Mouse (Mus musculus): Measurements from ENCODE around the gene Llgl2. TPM values are rescaled to one million over a fixed set of nuclear protein-coding genes. Genes with fewer than 3 reads are reported as not detected.
A peak's percentile ranks its signal among the peaks of the same experiment; 100 is the strongest.
"Not testable (repeated sequence)": the region's sequence is repeated elsewhere in the genome, so short reads cannot be mapped to it uniquely, and the experiment has no call there.

The Llgl2 gene
- polyA plus RNA-seq, 1 experiment = 4.0 TPM

- Histone ChIP-seq H3K27ac (replicated peaks; ENCODE audit: low read depth, low read length) (no peak overlapping the region), H3K4me3 (ENCODE audit: insufficient read depth, low read depth, low read length) (no peak overlapping the region), H3K4me1 (ENCODE audit: control insufficient read depth, insufficient read depth, insufficient read length, low read length) (no peaks in the 10 kb centered on the region)
Observed at GRCm38 (mm10) chr11:115836656-115837395, 13.0 kb downstream of the Llgl2 start.

DNA sequence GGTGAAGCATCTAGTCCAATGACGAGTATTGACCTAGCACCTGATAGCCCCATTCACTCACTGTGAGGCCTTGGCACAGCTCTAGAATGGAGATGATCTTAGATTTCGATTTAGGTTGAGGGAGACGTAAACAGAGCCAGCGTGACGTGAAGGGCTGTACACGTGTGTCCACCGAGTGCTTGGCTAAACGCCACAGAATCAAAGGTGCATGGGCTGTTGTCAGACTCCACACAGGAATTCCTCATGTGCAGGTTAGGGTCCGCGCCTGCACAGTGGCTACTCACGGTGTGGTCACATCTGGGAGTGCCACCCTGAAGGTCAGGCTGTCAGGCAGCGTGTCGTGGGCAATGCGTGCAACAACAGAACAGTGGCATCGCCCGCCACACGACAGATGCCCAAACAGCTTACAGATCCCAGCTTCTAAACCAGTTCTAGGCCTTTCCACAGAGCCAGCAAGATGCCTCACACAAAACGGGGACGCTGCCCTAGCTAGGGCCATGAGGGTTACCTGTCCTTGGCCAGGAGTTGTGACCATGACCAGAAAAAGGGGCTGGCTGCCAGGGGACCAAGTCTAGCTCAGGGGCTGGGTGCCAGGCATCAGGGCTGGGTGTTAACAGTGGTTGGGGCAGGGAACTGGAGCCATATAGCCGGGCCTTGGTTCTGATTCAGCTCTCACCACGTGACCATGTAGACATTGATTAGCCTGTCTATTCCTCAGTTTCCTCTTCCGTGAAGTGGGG is 13.9 kb downstream of the Llgl2 start:
- Histone ChIP-seq H3K4me1 (ENCODE audit: control insufficient read depth, insufficient read depth, insufficient read length, low read length) (no peaks in the 10 kb centered on the region), H3K4me3 (ENCODE audit: insufficient read depth, low read depth, low read length) (no peak overlapping the region), H3K27ac (replicated peaks; ENCODE audit: low read depth, low read length) (no peak overlapping the region)

DNA sequence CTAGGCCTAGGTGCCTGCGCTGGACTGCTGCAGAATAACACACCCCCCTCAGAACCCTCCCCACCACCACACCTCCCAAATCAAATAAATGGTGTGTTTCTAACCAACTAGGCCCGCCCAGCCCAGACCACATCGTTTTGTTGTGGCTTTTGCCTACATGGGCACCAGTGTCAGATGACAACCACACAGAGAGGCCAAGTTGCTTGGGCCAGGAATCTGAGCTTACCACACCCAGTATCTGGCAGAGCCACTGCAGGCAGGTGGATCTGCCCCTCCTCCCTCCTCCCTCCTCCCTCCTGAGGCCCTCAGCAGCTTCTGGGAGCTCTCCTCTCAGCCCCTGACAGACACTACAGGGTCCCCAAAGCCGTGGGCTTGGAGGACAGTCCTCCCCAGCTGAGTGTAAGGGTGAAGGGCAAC is 15.1 kb downstream of the Llgl2 start:
- no peaks in the 10 kb centered on the region for H3K4me1 ChIP-seq (ENCODE audit: control insufficient read depth, insufficient read depth, insufficient read length, low read length)
- no peak overlapping the region for H3K4me3 ChIP-seq (ENCODE audit: insufficient read depth, low read depth, low read length)
- no peak overlapping the region for H3K27ac ChIP-seq (replicated peaks; ENCODE audit: low read depth, low read length)

- Histone ChIP-seq H3K27ac (replicated peaks; ENCODE audit: low read depth, low read length) (no peak overlapping the region), H3K4me1 (ENCODE audit: control insufficient read depth, insufficient read depth, insufficient read length, low read length) (no peaks in the 10 kb centered on the region)
Observed at GRCm38 (mm10) chr11:115839732-115840131, 15.9 kb downstream of the Llgl2 start.

GRCm38 (mm10) chr11:115841044-115841443 is 17.2 kb downstream of the Llgl2 start:
- H3K4me3 ChIP-seq (ENCODE audit: insufficient read depth, low read depth, low read length) = no peak overlapping the region
- H3K4me1 ChIP-seq (ENCODE audit: control insufficient read depth, insufficient read depth, insufficient read length, low read length) = no peaks in the 10 kb centered on the region
- no peak overlapping the region for H3K27ac ChIP-seq (replicated peaks; ENCODE audit: low read depth, low read length)

More at GRCm38 (mm10) chr11:115839732-115840131, 15.9 kb downstream of the Llgl2 start:
- H3K4me3 ChIP-seq (ENCODE audit: insufficient read depth, low read depth, low read length) = no peak overlapping the region

DNA sequence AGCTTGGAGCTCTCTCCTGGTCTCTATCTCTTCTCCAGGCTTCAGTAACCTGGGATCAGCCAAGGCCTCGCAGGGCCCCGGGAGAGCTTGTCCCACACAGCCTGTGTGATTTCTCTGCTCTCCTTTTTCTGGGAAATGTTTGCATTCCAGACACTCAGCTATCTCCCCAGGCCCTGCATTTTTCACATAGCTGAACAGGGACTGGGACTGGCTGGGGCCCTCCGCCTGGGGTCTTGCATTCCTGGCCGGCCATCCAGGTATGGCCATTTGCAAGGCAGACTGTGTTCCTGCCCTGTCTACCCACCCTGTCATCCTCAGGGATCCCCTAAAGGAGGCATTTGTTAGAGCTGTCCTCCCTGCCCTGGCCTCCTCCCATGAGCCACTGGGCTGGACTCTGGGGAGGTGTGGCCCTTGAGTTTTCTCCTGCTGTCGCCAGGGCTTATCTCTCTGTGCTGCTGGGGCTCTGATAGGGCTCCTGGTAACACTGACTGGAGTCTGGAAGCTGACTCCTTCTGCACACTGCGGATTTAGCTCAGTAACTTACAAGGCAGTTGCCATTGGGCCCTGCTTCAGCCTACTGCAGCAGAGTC is 18.2 kb downstream of the Llgl2 start:
- no peak overlapping the region for H3K27ac ChIP-seq (replicated peaks; ENCODE audit: low read depth, low read length)
- H3K4me1 ChIP-seq (ENCODE audit: control insufficient read depth, insufficient read depth, insufficient read length, low read length) = no peaks in the 10 kb centered on the region
- H3K4me3 ChIP-seq (ENCODE audit: insufficient read depth, low read depth, low read length) = no peak overlapping the region

- Histone ChIP-seq H3K4me1 (ENCODE audit: control insufficient read depth, insufficient read depth, insufficient read length, low read length) (no peaks in the 10 kb centered on the region), H3K27ac (replicated peaks; ENCODE audit: low read depth, low read length) (no peak overlapping the region), H3K4me3 (ENCODE audit: insufficient read depth, low read depth, low read length) (no peak overlapping the region)
Observed at GRCm38 (mm10) chr11:115843141-115843890, 19.5 kb downstream of the Llgl2 start.

- no peak overlapping the region for H3K4me3 ChIP-seq (ENCODE audit: insufficient read depth, low read depth, low read length)
- no peaks in the 10 kb centered on the region for H3K4me1 ChIP-seq (ENCODE audit: control insufficient read depth, insufficient read depth, insufficient read length, low read length)
- H3K27ac ChIP-seq (replicated peaks; ENCODE audit: low read depth, low read length) = no peak overlapping the region
Observed at GRCm38 (mm10) chr11:115843891-115844239, 20.0 kb downstream of the Llgl2 start.

GRCm38 (mm10) chr11:115844240-115844639 is 20.4 kb downstream of the Llgl2 start:
- H3K4me3 ChIP-seq (ENCODE audit: insufficient read depth, low read depth, low read length) = no peak overlapping the region
- H3K4me1 ChIP-seq (ENCODE audit: control insufficient read depth, insufficient read depth, insufficient read length, low read length) = no peaks in the 10 kb centered on the region
- no peak overlapping the region for H3K27ac ChIP-seq (replicated peaks; ENCODE audit: low read depth, low read length)

DNA sequence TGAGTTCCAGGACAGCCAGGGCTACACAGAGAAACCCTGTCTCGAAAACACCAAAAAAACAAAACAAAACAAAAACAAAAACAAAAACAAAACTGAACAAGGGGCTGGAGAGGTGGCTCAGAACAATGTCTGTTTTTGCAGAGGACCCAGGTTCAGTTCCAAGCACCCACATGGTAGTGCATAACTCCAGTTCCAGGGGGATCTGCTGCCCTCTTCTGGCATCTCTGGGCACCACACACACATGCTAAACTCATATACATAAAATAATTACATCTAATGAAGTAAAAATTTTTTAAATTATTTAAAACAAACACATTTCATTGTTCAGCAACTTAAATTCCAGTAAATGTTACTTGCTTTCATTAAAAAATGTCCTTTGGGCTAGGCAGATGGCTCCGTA is 22.0 kb downstream of the Llgl2 start:
- Histone ChIP-seq H3K27ac (replicated peaks; ENCODE audit: low read depth, low read length) (no peak overlapping the region), H3K4me1 (ENCODE audit: control insufficient read depth, insufficient read depth, insufficient read length, low read length) (no peaks in the 10 kb centered on the region), H3K4me3 (ENCODE audit: insufficient read depth, low read depth, low read length) (no peak overlapping the region)

- H3K27ac ChIP-seq (replicated peaks; ENCODE audit: low read depth, low read length) = no peak overlapping the region
- H3K4me1 ChIP-seq (ENCODE audit: control insufficient read depth, insufficient read depth, insufficient read length, low read length) = peaks cover 3% of the 10 kb centered on the region; the same call in 1 of the 2 replicates
- H3K4me3 ChIP-seq (ENCODE audit: insufficient read depth, low read depth, low read length) = no peak overlapping the region
Observed at GRCm38 (mm10) chr11:115854674-115855073, 30.8 kb downstream of the Llgl2 start.

GRCm38 (mm10) chr11:115857146-115857545 is 33.3 kb downstream of the Llgl2 start:
- not testable (repeated sequence) for H3K4me3 ChIP-seq (ENCODE audit: insufficient read depth, low read depth, low read length); H3K27ac ChIP-seq (replicated peaks; ENCODE audit: low read depth, low read length); H3K4me1 ChIP-seq (ENCODE audit: control insufficient read depth, insufficient read depth, insufficient read length, low read length)

DNA sequence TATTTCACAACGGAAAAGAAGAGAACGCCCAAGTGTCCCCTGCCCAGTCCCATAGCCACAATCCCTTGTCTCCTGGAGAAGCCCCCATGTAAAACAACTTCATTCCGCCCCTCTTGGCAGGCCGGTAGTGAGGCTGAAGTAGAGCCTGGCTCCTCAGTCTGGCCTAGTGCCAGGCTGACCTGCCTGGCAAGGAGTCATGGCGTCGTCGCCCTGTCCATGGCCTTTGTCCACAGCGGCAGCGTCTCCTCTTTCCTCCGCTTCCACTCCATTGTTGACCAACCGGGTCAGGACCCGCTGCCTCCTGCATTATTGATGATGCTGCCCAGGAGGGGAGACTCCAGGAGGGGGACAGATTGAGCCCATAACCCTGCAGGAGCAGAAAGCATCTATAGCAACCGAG is 34.1 kb downstream of the Llgl2 start:
- no peak overlapping the region for H3K27ac ChIP-seq (replicated peaks; ENCODE audit: low read depth, low read length)
- H3K4me3 ChIP-seq (ENCODE audit: insufficient read depth, low read depth, low read length) = no peak overlapping the region
- H3K4me1 ChIP-seq (ENCODE audit: control insufficient read depth, insufficient read depth, insufficient read length, low read length) = peaks cover 3% of the 10 kb centered on the region; the same call in 1 of the 2 replicates

DNA sequence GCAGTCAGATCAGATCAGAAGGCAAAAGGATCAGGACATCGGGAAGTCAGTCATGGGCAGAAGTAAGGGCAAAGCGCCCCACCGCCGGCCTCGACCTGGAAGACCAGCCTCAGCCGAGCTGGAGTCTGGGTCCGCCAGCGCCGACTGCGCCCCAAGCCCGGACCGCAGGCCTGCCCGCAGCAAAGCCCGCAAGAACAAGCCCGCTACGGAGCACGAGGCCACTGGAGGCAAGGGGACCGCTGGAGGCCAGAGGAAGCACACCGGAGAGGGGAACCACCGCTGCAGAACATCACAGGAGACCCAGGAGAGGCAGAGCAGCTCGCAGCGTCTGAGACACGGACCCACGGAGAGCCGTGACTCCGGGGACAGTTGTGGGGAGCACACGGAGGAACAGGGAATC is 34.5 kb downstream of the Llgl2 start, which contains the start of gene Myo15b:
Gene Myo15b (plus strand): TSS at position 53 of the 400 bp plus-strand sequence.
- H3K27ac ChIP-seq (replicated peaks; ENCODE audit: low read depth, low read length) = no peak within 1 kb of the TSS
- H3K4me1 ChIP-seq (ENCODE audit: control insufficient read depth, insufficient read depth, insufficient read length, low read length) = peaks cover 3% of the 10 kb centered on the region; the same call in 1 of the 2 replicates
- peak within 1 kb of the TSS; percentile 48 for H3K4me3 ChIP-seq (ENCODE audit: insufficient read depth, low read depth, low read length)
